Mouse (Mus musculus) A20 (cell line): Measurements from ENCODE around the gene Rfx5.

Experiments used
- DNase-seq: peaks from one replicate; pipeline ENCODE4 v3.0.0-alpha.2; 2011; ENCODE audit warnings: low read depth, low spot score

The Rfx5 gene

GRCm38 (mm10) chr3:94989159-94989761, 35.4 kb downstream of the Rfx5 start:
- DNase-seq, result no peak

GRCm38 (mm10) chr3:94996946-94997345, 43.1 kb downstream of the Rfx5 start:
- DNase-seq, result peak; percentile 83

- no peak for DNase-seq
Observed at GRCm38 (mm10) chr3:95002569-95002968, 48.7 kb downstream of the Rfx5 start.

GRCm38 (mm10) chr3:95003273-95003672, 49.4 kb downstream of the Rfx5 start:
- DNase-seq, result no peak

GRCm38 (mm10) chr3:95005651-95006050, 51.8 kb downstream of the Rfx5 start:
- no peak for DNase-seq

GRCm38 (mm10) chr3:95007706-95008105, 53.8 kb downstream of the Rfx5 start:
- no peak for DNase-seq

- DNase-seq, result no peak
Observed at GRCm38 (mm10) chr3:95010396-95010795, 56.5 kb downstream of the Rfx5 start.
